Mouse (Mus musculus) layer of hippocampus, adult 11-12 months (tissue): ENCODE measurements around the gene Cald1.

Experiments used
- DNase-seq: peaks from one replicate; pipeline ENCODE4 v3.0.0; 2022; ENCODE audit warnings: low spot score

Gene Cald1

DNA sequence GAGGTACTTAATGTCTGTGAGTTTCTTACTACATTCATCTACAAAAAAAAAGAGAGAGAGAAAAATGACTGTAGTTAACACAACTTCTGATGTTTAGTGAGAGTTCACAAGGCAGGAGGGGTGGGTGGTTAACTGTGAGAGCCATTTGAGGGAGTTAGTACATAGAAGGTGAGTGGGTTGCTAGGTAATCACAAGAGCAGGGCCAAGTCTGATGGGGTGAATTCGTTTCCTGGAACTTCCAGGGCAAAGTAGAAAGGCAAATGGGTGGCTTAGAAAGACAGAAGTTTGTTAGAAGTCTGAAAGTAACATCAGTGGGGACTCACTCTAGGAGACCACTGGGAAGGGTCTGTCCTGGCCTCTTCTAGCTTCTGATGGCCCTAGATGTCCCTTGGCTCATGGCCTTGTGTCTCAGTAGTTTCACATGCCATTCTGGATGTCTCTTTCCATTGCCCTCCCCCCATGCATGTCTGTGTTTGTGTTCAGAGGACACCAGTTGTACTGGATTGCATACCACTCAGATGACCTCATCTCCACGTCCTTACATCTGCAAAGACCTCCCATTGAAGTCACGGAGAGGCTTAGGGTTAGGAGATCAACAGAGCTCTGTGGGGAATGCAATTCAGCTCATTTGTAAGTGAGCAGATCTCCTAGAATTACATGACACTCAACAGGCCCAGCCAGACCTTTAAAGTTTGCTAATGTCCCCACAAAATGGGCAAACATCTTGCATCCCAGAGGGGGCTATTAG lies 118.8 kb downstream of the Cald1 start:
- DNase-seq, result no peak

DNA sequence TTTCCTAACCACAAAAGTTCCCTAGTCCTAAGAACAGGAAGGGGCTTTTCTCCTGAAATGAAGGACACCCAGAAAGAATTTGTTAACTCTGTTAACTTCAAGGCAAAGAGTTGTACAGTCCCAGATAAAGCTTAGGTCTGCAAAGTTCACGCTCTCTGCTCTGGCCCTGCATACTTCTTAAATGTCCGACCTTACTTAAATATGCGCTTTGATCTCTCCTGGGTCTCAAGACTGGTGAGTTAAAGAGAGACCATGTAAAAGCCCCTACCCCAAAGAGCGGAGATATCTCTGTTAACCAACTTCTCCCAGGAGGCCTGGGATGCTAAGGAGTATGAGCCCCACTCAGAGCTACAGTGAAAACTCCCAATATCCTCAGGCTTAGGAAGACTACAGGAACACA lies 119.4 kb downstream of the Cald1 start:
- no peak for DNase-seq

DNA sequence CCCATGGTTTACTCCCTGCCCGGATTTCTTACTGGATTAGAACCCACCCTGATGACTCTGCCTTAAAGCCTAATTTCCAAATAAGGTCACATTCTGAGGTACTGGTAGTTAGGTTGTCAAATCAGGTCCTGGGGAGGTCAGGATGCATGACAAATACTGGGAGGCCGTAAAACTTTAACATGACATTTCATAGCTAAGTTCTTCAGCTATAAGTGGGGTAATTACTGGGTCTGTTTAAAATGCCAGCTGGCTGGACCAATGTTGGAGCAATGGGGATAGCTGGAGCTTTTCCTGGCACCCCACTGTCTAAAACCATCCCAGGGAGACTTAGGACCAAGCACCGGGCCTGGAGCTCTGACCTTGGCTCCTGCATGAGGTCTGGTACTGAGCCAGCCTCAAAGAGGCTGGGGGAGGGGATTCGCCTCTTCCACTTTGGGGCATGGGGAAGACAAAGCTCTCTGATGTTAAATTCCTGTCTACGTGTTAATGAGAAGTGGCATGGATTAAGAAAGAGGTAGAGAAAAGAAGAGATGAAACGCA lies 120.9 kb downstream of the Cald1 start:
- no peak for DNase-seq

DNA sequence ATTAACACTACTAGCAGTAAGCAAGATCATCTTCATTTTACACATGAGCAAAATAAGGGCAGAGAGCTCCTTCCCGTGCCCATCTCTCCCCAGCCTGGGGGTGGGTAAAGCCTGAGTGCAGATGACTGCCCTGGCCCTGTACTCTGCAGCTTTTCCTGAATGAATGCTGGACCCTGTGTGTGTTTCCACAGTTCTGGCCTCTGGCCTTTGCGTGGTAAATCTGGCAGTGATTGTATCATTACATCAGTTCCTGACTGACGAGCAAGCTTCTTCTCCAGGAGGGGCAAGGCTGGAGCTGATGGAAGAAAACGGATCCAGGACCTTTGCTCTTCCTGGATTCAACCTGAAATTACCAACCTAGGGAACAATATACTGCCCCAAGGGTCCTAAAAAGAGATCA lies 122.1 kb downstream of the Cald1 start:
- no peak for DNase-seq

DNA sequence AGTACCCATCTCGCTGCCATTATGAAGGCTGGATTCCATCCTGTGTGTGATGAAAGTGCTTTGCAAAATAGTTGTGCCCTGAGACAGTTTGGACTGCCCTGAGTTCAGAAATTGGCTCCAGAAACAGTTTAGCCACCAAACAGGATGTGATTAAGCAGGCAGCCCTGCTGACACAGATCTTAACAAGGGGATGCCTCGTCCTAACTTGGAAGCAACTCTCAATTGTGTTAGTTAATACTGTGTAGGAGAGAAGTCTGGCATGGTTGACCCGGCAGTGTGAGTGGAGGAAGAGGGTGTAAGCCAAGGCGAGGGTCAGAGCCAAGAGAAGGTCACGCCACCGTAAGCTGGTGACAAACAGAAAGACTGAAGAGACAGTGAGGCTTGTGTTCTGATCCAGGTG lies 123.4 kb downstream of the Cald1 start:
- DNase-seq, result no peak

DNA sequence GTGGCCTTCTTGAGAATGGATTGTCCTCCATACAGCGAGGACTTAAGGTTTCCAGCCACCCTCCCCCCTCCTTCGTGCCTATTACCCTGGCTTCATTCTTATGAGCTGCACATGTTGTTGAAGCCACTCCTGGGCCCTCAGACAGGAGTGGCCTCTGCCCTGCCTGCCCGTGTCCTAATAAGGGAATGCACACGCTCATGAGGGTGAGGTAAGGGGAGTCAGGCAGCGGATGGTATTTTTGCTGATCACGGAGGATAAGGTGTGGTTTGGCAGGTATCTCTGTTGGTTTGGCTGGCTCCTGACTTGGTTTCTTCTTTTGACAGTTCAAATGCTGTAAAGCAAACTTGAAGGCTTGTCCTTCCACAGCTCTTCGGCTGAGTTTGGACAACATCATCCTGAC lies 124.4 kb downstream of the Cald1 start:
- no peak for DNase-seq

DNA sequence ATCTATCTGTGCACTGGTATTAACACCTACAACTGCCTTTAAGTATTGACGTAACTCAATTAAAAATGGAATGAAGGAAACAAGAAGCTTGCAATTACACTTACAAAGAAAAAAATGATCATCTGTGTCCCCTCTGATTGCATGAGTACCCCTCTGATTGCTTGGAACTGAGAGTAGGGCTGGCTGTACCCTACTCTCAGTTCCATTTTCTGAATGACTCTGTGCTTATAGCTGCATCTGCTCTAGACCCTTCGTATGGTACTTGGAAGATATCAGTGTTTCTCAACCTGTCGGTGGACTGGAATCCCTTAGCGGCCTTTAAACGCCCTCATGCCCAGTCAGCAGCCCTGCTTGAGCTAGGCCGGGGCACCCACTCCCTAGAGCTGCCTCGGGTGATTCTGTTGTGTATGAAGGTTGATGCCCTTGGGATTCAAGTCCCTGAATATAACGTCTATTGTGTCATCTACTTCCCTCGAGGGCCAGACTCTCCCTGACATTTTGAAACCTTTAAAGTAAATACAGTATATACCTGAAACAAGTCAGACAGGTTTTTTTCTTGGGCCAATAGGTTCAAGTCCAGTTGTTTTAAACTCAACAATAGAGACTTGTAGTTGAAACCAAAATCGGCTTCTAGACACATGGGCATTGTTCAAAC lies 125.1 kb downstream of the Cald1 start:
- no peak for DNase-seq

DNA sequence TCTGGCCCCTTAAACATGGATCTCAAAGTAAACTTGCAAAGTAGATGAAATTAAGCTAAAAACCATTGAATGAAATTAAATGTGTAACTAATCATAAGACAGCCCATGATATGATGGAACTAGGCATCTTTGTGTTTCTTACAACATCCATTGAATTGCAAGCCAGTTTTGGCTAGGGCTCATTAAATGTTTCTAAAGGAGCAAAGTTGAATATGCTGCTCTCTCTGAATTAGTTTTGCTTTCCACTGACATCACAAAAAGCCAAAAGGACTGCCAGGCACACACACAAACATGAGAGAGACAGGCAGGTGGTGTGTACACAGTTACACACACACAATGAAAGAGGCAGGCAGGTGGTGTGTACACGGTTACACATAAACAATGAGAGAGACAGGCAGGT lies 127.4 kb downstream of the Cald1 start:
- no peak for DNase-seq

DNA sequence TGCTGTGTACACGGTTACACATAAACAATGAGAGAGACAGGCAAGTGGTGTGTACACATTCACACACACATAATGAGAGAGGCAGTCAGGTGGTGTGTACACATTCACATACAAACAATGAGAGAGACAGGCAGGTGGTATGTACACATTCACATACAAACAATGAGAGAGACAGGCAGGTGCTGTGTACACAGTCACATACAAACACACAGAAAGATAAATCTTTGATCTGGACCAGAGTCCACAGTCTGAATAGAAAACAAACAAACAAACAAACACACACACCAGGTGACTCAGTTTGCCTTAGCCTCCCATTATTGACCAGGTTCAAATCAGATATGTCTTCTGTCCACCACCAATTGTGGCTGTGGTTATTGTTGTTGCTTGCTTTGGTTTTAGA lies 127.8 kb downstream of the Cald1 start:
- DNase-seq, result no peak

DNA sequence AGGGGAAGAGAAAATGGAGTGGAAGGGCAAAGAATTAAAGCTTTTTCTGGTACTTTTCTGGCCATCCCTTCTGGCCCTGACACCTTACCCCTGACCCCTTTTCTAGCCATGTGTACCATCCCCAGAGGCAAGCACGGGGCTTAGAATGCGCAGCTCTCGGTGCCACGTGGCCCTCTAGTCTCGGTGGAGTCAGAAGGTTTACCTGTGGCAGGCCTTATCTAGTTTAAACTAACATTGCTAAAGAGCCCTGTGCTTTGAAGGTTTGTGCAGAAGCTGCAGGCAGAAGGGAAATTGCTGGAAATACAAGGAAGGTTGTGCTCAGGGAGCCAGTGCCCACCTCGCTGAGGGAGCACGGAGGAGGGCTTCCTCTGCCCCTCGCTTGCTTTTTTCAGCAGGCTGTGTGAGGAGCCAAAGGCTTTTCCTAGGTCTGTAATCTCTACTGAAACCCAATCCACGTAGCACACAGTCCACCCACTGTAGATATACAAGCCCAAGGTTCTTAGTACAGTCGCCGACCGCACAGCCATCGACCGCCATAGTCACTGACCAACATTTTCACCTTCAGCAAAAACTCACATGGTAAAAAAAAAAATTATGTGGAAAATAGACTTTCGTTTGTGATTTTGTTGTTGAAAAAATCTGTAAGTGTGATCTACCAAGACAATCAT lies 129.2 kb downstream of the Cald1 start:
- no peak for DNase-seq

DNA sequence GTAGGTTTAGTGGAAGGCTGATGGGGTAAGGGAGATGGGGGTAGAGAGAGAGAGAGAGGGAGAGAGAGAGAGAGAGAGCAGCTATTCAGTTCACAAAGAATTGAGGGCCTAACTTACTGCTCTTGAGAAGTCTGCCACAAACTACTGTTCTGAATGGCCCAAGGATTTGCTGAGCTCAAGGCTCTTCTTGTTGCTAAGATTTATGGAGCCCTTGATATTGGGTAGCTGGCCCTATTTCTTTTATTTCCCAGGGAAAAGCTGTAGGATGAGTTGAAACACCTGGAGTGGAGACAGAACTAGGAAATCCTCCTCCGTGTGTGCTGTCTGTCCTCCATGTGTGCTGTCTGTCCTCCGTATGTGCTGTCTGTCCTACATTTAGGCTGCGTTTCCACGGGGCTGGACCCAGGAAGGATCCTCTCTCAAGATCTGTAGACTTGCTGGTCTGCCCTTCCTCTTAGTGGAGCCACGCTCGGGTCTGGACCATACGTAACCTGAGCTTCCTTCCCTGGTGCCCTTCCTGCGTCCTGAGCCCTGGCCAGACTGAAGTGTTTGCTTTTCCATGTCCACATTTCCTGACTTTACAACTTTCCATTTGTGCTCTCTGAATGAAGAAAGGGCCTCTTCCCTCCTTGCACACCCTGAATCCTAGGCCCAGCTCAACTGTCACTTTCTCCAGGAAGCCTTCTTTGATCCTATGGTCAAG lies 131.3 kb downstream of the Cald1 start:
- no peak for DNase-seq

DNA sequence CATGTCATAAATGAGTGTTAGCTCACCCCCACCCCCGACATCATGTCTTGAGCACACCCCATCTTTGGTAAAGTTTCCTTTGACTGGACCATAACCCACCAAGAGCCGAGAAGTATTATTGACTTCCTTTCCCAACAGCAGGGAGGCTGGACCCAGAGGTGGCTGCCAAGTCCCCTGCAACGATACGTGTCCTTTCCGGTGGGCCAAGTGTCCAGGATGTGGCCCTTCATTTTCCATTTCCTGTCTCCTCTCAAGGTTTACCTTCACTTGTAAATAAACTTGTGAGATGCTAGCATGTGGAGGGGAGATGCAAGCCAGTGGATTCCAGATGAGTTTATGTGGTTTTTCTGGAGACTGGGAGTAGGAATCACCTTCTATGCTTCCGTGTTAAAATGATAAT lies 132.7 kb downstream of the Cald1 start:
- DNase-seq, result no peak

DNA sequence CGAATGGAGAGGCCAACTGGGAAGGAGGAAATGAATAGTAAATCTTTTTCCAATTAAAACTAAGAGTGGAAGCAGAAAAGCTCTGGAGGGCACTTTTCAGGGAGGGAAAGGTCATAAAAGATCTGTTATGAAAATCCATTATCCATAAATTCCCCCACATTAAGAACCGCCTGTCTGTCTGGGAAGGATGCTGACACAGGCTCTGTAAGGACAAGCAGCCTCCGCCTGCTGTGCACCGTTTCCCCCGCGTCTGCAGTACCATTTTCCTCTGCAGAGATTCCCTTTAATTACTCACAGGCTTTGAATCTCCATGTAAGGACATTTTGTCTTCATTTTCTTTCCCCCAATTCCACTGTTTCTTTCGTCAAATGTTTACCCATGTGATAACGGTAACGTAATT lies 133.2 kb downstream of the Cald1 start:
- no peak for DNase-seq

DNA sequence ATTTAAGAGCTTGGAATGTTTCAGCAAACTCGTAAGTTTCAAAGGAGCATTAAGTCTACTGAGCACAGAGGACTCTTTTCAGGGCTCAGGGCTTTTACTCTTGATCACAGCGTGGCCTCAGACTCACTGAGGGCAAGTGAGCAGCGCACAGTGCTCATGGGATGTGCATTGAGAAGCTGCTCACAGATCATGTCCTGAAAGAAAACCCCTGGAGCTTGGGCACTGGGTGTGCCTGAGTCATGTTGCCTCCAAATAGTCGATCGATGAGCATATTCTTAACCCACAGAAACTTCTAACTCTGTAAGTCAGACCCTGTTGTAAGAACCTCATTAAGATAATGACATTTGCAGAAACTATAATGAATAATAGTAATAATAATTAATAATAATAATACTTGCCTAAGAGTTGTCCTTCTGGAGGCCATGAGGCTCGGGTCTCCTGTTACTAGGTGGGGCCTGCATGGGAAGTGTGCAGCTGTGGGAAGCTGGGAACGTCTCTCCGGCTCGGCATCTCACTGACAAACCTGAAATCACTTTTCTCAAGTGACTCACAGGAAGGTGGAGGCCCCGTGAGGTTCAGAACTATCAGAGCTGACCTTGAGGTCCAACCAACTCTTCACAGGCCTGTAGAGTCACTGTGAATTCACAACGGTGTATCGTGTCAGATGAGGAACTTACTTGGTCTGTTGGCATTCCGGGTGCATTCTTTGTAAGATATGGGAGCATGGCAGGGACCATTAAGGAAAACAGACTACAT lies 136.8 kb downstream of the Cald1 start:
- no peak for DNase-seq

DNA sequence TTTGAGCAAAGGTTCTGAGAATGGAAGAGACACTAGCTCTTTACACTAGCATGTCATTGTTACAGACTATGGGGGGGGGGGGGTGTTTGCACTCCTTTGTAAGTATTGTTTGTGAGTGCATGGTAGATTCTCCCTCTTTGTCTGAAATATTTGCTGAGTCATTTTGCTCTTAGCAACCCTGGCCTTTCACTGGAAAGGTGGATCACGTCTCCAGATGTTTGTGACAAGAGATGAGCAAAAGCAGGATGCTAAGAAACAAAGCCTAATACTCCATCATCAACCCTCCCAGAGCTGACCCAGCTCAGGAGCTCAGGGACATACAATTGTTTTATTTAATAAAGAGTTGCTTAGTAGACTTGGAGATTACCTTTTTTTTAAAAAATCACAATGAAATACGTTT lies 138.6 kb downstream of the Cald1 start:
- no peak for DNase-seq

DNA sequence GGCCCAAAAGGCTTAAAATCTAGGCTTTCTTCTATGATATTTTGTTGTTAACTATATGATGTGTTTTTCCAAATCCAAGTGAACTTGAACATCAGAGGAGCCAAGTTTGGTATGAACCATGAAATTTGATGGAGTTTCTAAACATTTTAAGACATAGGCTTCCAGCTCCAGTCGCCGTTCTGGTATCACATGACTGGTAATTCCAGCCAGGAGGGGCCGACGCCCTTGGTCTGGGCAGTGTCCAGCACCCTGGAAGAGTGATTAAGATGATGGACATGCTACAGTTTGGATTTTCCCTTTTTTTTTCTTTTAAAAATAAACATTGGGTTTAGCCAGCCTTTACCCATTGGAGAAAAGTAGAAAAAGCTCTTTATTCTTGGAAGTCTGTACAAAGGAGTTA lies 145.6 kb downstream of the Cald1 start:
- no peak for DNase-seq

DNA sequence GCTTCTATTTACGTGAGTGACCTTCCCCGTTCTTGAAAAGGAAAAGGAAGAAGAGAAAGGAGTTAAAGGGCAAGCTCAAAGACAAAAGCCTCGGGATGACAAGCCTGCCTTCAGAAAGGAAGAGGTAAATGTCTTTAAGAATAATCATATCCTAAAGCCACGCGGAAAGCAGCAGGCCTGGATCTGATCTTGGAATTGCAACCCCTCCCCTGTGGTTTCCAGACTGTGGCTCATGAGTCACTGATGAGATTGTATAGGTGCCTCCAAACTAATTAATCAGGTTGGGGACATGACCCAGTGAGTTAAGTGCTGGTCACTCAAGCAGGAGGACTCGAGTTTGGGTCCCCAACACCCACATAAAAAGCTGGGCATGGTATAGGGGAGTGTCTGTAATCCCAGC lies 149.5 kb downstream of the Cald1 start:
- no peak for DNase-seq

DNA sequence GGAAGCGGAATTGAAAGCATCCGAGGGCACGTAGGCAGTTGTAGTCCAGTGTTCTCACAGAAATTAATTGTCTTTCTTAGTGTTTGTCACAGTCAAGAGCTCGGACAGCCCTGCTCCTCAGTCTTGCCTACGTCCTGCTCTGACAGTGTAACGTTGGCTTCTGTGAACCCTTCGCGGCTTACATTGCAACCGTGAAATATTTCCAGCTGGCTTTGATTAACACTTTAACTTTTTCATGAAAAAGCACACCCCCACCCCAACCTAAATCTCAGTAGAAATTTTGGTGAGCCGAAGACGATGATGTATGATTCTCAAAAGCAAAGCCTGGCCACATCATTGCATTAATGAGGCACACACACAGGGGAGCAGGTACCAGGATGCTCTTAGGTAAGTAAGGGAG lies 150.3 kb downstream of the Cald1 start:
- DNase-seq, result no peak

DNA sequence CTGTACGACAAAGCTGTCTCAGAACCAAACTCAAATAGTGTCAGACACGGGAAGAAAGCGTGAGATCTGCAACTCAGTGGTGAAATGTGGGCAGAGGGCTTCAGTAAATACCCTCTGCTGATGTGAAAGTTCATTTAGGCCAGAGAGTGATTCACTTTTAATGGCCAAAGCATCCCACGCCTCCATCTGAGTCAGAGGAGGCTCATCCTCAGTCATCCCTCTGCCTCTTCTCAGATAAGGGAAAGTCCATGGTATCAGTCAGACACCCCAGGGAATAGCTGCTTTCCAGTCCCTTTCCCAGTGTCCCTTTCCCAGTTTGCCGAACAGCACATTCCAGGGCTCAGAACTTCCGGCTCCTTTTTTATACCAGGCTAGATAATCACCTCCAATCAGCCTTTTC lies 151.2 kb downstream of the Cald1 start:
- no peak for DNase-seq

DNA sequence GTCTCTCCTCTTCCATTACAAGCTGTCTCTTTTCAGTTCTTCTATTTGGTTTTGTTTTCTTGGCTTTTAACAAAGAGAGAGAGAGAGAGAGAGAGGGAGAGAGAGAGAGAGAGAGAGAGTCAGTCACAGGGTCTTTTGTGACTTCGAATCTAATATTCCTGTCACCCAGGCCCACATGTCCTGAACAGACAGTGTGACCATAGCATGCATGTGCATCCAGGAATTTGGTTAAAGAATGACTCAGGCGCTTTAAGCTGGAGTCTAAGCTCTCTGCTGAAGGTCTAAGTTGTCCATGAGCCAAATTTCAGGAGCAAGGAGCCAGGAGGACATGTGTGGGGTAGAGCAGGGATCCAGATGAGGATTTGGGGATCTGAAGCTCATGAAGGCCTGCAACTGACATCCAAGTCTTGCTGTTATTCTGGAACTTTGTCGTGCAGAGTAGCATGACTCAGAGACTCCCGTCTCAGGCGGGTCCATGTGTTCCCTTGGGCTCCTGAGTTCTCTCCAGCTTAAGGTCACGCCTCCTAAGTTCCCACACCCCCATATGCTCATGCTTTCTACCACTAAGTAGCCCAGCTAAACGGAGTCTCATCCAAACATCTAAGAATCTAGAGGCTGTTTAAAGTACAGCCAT lies 152.3 kb downstream of the Cald1 start:
- DNase-seq, result no peak

DNA sequence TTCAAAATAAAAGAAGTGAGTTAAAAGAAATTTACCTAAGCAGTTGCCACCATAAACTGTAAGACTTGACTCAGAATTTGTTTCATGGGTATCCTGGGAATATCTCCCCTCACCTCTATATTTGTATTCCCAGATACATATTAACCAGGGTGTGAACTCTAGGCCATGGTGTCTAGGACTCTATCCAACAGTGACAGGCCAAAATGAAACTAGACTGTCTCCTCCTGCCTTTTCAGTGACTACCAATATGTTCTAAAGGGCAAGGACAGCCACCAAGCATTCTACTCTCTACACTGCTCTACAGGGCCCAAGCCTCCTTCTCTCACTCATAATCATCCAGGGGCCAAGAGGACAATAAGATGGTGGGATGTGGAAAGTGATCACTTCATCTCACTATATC lies 153.3 kb downstream of the Cald1 start:
- no peak for DNase-seq
